Mouse (Mus musculus) yolk sac, embryonic 10.5 days (tissue): ENCODE data around the gene Drap1.

Experiments
- DNase-seq: peaks from one replicate; pipeline ENCODE4 v3.0.0-alpha.2; 2017; ENCODE audit warnings: low spot score

Drap1 gene

DNA sequence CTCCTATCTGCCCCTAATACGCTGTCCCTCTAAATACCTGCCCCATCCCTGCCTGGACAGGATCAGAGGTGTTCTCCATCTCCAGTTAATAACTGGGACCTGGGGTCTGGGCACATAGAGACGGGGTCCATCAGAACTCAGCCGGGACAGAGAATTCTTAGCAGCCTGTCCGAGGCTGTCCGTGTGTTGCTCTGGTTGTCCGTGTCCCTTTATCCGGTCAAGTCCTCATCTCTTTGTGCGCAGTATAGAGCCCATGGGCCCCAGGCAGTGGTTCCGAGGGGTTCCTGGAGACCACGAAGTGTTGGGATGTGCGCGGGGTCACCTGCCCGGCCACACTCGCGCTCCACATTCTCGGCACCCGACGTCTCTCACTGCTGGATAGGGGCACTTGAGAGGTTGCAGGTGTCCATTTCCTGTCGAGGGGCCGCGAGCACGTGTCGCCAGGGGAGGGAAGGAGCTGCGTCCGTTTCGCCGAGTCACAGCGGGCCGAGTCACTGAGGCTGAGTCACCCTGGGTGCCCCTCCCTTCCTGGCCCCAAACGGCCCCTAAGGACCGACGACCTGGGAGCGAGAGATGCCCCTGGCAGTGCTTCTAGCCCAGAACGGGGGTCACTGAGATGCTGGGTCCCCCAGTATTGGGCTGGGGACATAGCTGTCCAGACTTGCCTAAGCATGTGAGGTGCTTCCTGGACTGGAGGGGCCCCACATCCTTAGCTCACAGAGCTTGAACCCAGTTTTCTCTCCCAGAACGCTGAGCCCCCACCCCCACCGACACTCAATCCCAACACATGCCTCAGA is 23.8 kb upstream of the Drap1 start:
- DNase-seq = no peak

DNA sequence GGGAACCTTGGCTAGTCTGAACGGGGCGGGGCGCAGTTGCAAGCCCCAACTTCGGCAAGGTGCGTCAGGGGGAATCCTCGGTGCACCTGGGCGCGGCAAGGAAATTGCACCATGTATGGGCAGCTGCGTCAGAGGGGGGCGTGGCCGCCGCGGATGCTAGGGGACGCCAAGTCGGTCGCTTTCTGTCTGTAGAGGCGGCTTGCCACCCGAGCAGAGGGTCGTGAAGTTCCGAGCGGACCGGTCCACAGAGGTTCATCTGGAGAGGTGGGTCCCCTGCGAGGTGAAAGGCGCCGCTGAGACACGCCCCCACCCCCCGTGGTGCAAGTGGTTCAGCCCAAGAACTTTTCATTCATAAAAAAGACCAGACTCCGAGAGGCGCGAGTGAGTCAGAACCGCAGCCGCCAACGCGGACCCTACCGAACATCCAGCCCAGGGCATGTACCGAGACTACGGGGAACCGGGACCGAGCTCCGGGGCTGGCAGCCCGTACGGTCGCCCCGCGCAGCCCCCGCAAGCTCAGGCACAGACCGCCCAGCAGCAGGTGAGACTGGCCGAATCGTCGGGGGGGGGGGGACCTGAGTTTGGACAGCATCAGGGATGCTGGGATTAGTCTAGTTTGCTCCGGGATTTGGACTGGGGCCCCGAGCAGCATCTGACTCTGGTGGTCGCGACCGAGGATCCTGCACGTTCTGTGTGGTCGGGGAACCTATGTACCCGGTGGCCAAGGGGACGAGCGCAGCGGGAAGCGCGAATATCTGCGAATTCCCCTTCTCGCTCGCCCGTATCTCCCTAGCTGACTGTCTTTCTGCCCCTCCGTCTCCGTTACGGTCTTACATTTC is 23.0 kb upstream of the Drap1 start, which contains the start of gene Fosl1:
Gene Fosl1 (plus strand): TSS at position 33 of the 839 bp plus-strand sequence.
- peak; percentile 73 for DNase-seq

DNA sequence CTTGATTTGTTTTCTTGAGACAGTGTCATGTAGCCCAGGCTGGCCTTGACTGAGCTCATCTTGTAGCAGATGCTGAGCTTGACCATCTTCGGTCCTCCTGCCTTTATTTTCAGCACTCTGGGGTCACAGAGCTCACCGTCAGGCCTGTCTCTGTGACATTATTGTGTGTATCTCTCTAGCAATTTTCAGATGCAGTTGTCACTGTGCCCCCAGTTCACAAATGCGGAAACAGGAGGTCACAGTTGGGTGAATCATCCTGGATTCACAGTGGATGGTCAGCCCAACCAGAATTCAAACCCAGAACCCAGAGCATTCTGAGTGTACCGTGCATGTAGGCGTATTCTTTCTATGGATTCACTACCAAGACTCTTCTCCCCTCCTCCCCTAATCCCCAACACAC is 21.0 kb upstream of the Drap1 start:
- no peak for DNase-seq

DNA sequence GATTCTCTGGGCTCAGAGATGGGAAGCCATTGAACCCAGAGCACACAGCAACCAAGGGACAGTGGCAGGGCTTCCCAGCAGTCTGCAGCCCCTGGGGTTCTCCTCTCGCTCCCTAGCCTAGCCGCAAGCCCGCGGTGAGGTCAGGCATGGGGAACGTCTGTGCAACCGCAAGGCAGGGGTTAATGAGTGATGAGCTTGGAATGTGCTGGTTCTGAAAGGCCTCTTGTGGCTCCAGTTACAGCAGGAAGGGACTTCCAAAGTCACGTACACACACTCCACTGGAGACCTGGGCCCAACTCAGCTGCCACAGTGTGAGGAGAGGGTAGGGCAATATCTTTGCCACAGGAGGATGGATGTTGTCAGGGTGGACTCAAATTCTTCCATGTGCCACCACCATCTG is 20.2 kb upstream of the Drap1 start:
- DNase-seq = no peak

DNA sequence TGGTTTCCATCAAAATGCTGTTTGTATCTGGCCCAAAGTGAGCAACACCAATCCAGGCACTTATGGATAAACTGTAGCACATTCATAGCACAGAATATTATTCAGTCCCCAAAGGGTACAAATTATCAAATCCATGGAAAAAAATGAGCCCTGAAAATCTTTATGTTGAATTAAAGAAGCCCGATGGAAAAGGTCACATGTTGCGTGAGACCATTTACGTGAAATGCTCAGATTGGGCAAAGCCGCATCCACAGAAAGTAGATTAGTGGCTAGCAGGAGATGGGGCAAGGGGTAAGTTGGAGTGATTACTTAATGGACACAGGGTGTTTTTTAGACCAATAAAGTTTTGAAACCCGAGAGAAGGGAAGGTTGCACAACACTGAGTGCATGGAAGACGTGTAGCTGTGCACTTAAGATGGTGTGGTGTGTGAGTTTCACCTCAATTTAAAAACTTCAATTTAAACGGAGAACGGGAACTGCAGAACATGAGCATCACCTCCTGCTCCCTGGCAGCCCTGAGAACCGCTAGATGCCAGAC is 19.7 kb upstream of the Drap1 start:
- DNase-seq = no peak

- no peak for DNase-seq
These were observed 9.2 kb upstream of the Drap1 start for GRCm38 (mm10) chr19:5433951-5434350.

DNA sequence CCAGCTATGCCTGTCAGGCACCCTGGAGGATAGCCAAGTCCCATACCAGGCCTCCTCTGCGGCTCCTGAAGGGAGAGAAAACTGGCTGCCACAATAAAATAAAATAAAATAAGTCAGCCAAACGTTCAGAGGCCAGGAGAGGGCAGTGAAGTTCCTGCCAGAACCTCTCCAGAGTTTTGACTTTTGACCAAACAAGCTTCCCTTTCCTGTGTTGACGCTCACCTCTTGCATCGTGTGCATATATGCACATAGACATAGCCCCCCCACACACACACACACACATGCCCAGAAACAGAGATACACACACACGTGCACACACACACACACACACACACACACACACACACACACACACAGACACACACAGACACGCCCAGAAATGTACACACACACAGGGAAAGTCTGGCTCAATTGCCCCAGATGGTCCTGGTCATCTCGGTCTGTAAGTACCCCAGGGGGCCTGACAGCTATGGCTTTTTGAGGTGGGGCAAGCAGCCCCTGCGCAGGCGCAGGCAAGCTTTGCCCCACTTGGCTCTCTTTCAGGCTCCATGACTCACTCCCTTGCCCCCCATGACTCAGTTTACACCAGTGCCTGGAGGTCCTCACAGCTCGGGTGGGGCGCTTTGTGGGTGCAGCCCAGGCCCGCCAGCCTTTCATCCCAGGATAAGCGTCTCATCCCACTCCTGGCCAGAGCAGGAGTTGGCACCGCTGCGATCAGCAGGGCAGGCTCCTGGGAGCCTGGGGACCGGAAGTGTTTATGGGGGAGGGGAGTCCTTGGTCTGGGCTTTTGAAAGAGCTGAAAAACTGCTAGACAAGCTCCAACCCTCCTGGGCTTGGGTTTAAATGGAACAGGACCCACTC is 8.4 kb upstream of the Drap1 start:
- DNase-seq = peak; percentile 45

- DNase-seq = no peak
These were observed 7.2 kb upstream of the Drap1 start for GRCm38 (mm10) chr19:5431911-5432464.

DNA sequence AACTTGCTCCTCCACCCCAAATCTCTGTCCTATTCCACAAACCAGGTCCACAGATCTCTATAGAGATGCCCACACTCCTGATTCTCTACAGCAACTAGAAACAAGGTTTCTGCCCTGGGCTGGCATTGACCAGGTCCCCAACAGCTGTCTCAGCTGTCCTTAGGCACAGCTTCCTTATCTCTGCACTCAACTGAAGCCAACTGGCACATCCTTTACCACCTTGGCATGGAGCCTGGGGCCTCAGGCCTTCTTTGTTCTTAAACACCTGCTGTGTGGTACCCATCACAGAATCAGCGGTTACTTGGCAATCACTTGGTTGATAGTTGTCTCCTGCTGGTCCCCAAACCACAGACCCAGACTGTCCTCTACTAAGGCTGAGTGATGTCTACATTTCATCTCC is 5.6 kb upstream of the Drap1 start:
- DNase-seq = no peak

DNA sequence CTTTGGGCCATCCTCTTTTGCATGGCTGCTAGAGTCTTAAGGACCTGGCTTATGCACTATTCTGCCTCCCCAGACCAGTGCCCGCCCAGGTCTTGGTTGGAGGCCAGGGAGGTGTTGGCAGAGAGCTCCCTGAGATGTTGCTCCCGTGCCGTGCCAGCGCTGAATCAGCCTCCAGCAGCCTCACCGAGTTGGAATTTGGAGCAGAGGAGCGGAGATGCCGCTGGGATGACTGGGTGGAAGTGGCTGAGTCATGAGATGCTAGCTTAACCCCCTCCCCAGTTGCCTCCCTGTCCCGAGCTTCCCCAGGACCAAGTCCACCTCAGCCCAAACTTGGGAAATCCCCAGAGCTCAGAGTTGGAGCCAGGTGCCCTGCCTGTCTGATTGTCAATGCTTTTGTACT is 5.0 kb upstream of the Drap1 start:
- DNase-seq = no peak

DNA sequence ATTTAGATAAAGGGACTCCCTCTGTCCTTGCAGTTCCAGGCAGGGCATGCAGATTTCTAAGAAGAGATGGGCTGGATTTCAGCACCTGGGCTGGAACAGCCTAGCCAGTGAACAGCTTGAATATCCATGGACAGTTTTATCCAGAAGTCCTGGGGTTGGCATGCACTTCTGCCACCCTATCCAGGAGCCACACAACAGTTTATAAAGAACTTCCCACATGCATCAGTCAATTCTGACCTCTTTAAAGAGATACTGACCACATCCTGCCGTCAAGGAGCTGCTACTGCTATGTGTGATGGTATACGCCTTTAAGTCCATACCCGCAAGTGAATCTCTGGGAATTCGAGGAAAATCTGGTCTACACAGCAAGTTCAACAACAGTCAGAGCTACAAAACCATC is 4.4 kb upstream of the Drap1 start:
- DNase-seq = no peak

GRCm38 (mm10) chr19:5428083-5428482 is 3.3 kb upstream of the Drap1 start:
- no peak for DNase-seq

DNA sequence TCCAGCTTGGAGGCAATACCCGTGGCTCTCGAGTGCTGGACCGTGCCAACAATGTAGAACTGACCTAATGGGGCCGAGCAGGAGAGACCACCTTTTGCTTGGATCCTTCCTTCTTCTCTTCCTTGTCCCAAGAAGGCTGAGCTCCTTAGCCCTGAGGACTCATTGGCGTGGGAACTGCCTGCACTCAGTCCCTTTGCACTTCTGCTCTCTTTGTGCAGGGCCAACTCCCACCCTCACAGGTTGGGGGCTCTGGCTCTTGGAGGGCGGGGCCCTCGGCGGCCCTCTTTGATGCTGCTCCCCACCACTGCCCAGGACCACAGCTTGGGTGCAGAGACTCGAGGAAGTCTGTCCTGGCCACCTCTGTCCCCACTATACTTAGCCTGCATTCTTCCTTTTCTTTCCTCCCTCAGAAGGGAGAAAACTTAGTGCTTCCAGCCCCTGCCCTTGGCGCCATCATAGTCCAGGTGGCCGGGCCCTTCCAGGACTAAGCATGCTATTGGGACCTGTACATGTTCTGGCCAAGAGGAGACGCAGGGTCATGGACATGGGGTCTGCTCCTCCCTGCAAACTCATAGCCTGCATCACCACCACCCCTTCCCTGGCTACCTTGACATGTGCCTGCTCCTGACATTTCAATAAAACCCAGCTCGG is 2.0 kb upstream of the Drap1 start:
- no peak for DNase-seq

- DNase-seq = no peak
These were observed 1.3 kb upstream of the Drap1 start for GRCm38 (mm10) chr19:5425906-5426565.

- DNase-seq = peak; percentile 88
These were observed 542 bp downstream of the Drap1 start for GRCm38 (mm10) chr19:5424092-5424781.

GRCm38 (mm10) chr19:5423561-5423960 is 1.2 kb downstream of the Drap1 start:
- DNase-seq = no peak

- no peak for DNase-seq
These were observed 1.8 kb downstream of the Drap1 start for GRCm38 (mm10) chr19:5422895-5423443.

DNA sequence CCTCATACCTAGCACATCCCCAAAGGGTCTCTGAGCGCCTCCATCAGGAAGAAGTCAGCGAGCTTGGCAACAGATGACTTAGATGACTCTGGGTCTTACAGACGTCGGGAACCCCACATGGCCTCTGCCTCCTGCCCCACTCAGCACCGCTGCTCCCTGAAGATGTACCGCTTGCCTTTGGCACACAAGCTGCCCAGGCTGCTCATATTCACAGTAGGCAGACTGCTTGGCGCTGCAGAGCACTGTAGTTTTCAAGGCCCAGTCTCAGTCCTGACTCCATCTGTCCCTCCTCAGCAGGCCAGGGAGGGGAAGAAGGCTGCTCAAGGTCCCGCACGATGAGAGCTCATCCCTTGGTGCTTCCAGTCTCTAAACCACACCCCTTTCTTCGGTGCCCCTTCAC is 2.5 kb downstream of the Drap1 start:
- no peak for DNase-seq

DNA sequence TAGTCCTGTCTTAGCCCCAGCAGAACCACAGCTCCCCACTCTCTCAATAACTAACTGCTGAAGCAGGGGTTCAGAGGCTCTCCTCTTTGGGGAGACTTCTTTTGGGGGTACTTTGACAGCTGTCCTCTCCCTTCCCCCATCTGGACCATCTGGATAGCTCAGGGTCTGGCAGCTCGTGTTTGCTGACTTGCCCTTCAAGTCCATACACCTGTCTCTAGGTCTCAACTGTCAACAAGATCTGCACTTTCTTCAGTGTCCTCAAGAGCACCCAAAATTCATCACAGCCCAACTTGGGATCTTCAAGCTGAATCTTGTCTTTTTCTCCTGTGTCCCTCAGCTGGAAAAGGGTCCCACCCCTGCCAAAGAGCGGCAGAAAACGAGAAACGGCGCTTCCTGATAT is 3.0 kb downstream of the Drap1 start:
- no peak for DNase-seq

GRCm38 (mm10) chr19:5420579-5420978 is 4.2 kb downstream of the Drap1 start:
- no peak for DNase-seq
